Mouse (Mus musculus): Measurements from ENCODE around the gene Golga4. TPM values are rescaled to one million over a fixed set of nuclear protein-coding genes. Genes with fewer than 3 reads are reported as not detected.
A peak's percentile ranks its signal among the peaks of the same experiment; 100 is the strongest.

Gene Golga4
- polyA plus RNA-seq, 1 experiment from 2014 or later = 74.8 TPM

DNA sequence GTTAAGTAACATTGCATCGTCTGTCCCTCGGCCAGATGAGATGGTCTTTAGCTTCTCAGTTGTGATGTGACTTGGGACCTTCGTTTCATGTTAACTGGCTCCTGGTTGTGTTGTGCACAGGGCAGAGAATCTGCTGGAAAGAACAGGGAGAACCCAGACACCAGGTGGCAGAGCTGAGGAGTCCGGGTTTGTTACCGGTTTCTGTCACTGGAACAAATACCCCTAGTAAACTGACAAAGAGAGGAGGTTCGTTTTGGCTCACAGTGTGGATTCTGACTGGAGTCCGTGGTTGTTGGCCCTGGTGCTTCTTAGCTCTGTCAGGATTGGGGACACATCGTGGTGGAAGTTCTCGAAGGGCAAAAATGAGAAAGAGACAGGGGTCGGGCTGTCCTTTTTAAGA, 104.0 kb downstream of the Golga4 start:
- Histone ChIP-seq H3K36me3 (no peaks in the 10 kb centered on the region), H3K27me3 (replicated peaks) (peaks cover 20% of the 10 kb centered on the region), H3K9ac (no peak overlapping the region), H3K4me3 (no peak overlapping the region), H3K9me3 (replicated peaks) (no peaks in the 10 kb centered on the region), H3K4me2 (no peak overlapping the region), H3K27ac (ENCODE audit: poor library complexity, severe bottlenecking) (no peak overlapping the region), H3K4me1 (replicated peaks) (peaks cover 66% of the 10 kb centered on the region)
- WGBS = 59% methylated on average over 10 of the region's 10 CpGs
- ATAC-seq (ENCODE audit: insufficient number of reproducible peaks, low FRiP score) = no peak

- ATAC-seq (ENCODE audit: insufficient number of reproducible peaks, low FRiP score) = no peak
These were observed 105.1 kb downstream of the Golga4 start for GRCm38 (mm10) chr9:118611111-118611541.

DNA sequence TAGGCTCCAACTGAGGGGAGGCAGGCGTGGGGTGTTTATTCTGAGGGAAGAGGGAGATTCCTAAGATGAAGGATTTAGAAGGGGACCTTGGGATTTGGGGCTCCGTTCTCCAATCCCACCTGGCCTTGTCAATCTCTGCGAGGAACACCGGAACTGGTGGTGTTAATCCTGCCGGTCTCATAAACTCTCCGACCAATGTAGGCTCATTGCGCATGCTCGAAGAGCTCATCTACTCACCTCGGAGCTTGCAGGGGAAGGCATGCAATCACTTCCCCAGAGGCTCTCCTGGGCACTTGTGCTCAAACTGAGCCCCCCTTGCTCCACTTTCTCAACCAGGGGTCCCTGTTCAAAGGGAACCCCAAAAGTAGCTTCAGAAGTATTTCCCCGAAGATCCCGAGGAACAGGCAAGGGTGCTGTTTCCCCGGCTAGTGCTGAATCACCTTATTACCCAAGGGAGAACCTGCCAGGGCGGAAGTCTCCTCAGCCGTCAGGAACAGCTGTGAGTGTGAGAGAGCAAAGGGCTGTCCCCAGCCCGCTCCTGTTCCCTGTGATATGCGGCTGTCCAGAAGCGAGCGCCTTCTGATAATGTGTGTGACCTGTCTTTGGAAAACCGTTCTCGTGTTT, 106.0 kb downstream of the Golga4 start:
- Histone ChIP-seq H3K9me3 (replicated peaks) (no peaks in the 10 kb centered on the region), H3K4me3 (peak overlapping the region; percentile 5; the same call in 1 of the 2 replicates), H3K27me3 (replicated peaks) (peaks cover 15% of the 10 kb centered on the region; the same call in 1 of the 2 replicates), H3K9ac (peak overlapping the region; percentile 9; the same call in 1 of the 2 replicates), H3K4me2 (peak overlapping the region; percentile 48), H3K36me3 (no peaks in the 10 kb centered on the region), H3K4me1 (replicated peaks) (peaks cover 53% of the 10 kb centered on the region), H3K27ac (ENCODE audit: poor library complexity, severe bottlenecking) (no peak overlapping the region)
- no peak; the same call in 1 of the 2 replicates for ATAC-seq (ENCODE audit: insufficient number of reproducible peaks, low FRiP score)
- WGBS = 34% methylated on average over 20 of the region's 20 CpGs

More at GRCm38 (mm10) chr9:118611111-118611541, 105.1 kb downstream of the Golga4 start:
- Histone ChIP-seq H3K4me1 (replicated peaks) (peaks cover 55% of the 10 kb centered on the region), H3K9ac (no peak overlapping the region), H3K4me2 (peak overlapping the region; percentile 54), H3K27ac (ENCODE audit: poor library complexity, severe bottlenecking) (no peak overlapping the region), H3K36me3 (no peaks in the 10 kb centered on the region), H3K4me3 (no peak overlapping the region), H3K9me3 (replicated peaks) (no peaks in the 10 kb centered on the region), H3K27me3 (replicated peaks) (peaks cover 15% of the 10 kb centered on the region; the same call in 1 of the 2 replicates)
- 35% methylated on average over 14 of the region's 14 CpGs for WGBS

GRCm38 (mm10) chr9:118617237-118617636, 111.2 kb downstream of the Golga4 start:
- Histone ChIP-seq H3K27me3 (replicated peaks) (0 out of 2 replicates have a peak, but pooled peaks cover 5% of the 10 kb centered on the region), H3K4me3 (no peak overlapping the region), H3K4me2 (no peak overlapping the region), H3K36me3 (no peaks in the 10 kb centered on the region), H3K4me1 (replicated peaks) (peaks cover 13% of the 10 kb centered on the region), H3K9me3 (replicated peaks) (no peaks in the 10 kb centered on the region), H3K27ac (ENCODE audit: poor library complexity, severe bottlenecking) (no peak overlapping the region), H3K9ac (no peak overlapping the region)
- ATAC-seq (ENCODE audit: insufficient number of reproducible peaks, low FRiP score) = no peak
- WGBS = 78% methylated on average over 5 of the region's 5 CpGs

- no peak overlapping the region for H3K27ac ChIP-seq (ENCODE audit: poor library complexity, severe bottlenecking)
- peaks cover 4% of the 10 kb centered on the region; the same call in 1 of the 2 replicates for H3K4me1 ChIP-seq (replicated peaks)
- H3K9ac ChIP-seq = no peak overlapping the region
- no peaks in the 10 kb centered on the region for H3K9me3 ChIP-seq (replicated peaks)
- no peaks in the 10 kb centered on the region for H3K27me3 ChIP-seq (replicated peaks)
- no peak overlapping the region for H3K4me2 ChIP-seq
- 61% methylated on average over 3 of the region's 3 CpGs for WGBS
- ATAC-seq (ENCODE audit: insufficient number of reproducible peaks, low FRiP score) = no peak
- no peak overlapping the region for H3K4me3 ChIP-seq
- no peaks in the 10 kb centered on the region for H3K36me3 ChIP-seq
These were observed 112.7 kb downstream of the Golga4 start for GRCm38 (mm10) chr9:118618732-118619250.

- H3K9ac ChIP-seq = no peak overlapping the region
- no peak overlapping the region for H3K4me3 ChIP-seq
- no peak for ATAC-seq (ENCODE audit: insufficient number of reproducible peaks, low FRiP score)
- H3K27ac ChIP-seq (ENCODE audit: poor library complexity, severe bottlenecking) = no peak overlapping the region
- H3K27me3 ChIP-seq (replicated peaks) = no peaks in the 10 kb centered on the region
- H3K9me3 ChIP-seq (replicated peaks) = no peaks in the 10 kb centered on the region
- WGBS = 59% methylated on average over 4 of the region's 4 CpGs
- H3K36me3 ChIP-seq = no peaks in the 10 kb centered on the region
- no peak overlapping the region for H3K4me2 ChIP-seq
- H3K4me1 ChIP-seq (replicated peaks) = peaks cover 11% of the 10 kb centered on the region; the same call in 1 of the 2 replicates
These were observed 114.7 kb downstream of the Golga4 start for GRCm38 (mm10) chr9:118620807-118621206.

DNA sequence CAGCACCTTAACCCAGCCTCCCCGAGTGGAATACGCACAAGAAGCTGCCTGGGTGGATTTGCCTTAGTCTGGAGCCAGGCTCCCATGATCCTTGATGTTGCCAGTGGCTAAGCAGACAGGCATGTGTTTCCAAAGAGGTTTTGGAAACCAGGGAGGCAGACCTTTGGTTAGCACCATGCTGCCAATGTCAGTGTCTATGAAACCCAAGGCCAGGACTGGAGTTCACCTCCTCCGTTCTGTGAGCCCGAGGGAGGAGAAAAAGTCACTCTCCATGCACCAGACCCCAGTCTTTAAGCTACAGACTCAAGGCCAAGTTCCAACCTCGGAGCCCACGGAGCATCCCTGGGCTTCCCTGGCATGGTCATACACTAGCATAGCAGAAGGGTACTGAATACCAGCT, 115.6 kb downstream of the Golga4 start:
- no peak overlapping the region for H3K27ac ChIP-seq (ENCODE audit: poor library complexity, severe bottlenecking)

DNA sequence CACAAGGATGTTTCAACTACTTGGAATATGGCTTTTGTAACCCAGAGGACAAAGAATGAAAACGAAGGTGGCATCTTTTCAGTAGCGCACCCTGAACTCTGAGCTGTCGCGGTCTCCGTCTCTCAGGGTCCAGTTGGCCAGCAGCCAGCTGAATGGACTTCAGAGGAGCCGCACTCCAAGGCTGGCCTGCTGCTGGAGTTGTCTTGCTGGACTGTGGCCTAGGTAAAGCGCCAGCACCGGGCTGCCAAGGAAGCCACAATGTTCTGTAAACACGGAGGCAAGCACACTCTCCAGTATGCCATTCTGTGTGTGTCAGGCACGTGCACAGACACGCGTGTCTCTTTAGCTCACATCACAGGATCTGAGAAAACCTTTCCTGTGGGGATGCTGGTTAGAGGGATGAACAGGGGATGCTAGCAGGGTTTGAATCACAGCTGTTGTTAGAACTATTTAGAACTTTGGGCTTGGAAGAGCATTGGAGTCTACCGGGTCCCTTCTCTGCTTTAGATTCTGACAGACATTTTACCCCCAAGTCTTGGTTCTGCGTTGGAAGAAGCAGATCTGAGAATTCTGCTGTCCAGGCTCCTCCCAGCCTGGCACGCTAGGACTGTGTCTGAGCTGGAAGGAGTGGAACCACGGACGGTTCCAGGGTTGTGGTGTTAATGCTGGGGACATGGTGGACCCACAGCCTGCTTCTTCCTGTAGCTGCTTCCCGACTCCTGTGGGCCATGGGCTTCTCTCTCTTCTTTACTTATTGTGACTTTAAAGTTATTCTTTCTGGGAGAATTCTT, 116.5 kb downstream of the Golga4 start:
- Histone ChIP-seq H3K4me1 (replicated peaks) (peaks cover 11% of the 10 kb centered on the region; the same call in 1 of the 2 replicates), H3K4me2 (no peak overlapping the region), H3K9me3 (replicated peaks) (no peaks in the 10 kb centered on the region), H3K4me3 (no peak overlapping the region), H3K27ac (ENCODE audit: poor library complexity, severe bottlenecking) (no peak overlapping the region), H3K36me3 (peaks cover 12% of the 10 kb centered on the region; the same call in 1 of the 2 replicates), H3K9ac (no peak overlapping the region), H3K27me3 (replicated peaks) (no peaks in the 10 kb centered on the region)
- 79% methylated on average over 18 of the region's 18 CpGs for WGBS
- no peak for ATAC-seq (ENCODE audit: insufficient number of reproducible peaks, low FRiP score)

More for the DNA sequence above, 115.6 kb downstream of the Golga4 start:
- Histone ChIP-seq H3K4me2 (no peak overlapping the region), H3K9ac (no peak overlapping the region), H3K36me3 (peaks cover 3% of the 10 kb centered on the region; the same call in 1 of the 2 replicates), H3K4me3 (no peak overlapping the region), H3K4me1 (replicated peaks) (peaks cover 11% of the 10 kb centered on the region; the same call in 1 of the 2 replicates), H3K27me3 (replicated peaks) (no peaks in the 10 kb centered on the region), H3K9me3 (replicated peaks) (no peaks in the 10 kb centered on the region)
- WGBS = 88% methylated on average over 6 of the region's 6 CpGs
- ATAC-seq (ENCODE audit: insufficient number of reproducible peaks, low FRiP score) = no peak

- Histone ChIP-seq H3K9ac (no peak overlapping the region), H3K4me1 (replicated peaks) (peaks cover 11% of the 10 kb centered on the region; the same call in 1 of the 2 replicates), H3K9me3 (replicated peaks) (no peaks in the 10 kb centered on the region), H3K27me3 (replicated peaks) (no peaks in the 10 kb centered on the region), H3K27ac (ENCODE audit: poor library complexity, severe bottlenecking) (no peak overlapping the region), H3K36me3 (peaks cover 18% of the 10 kb centered on the region), H3K4me2 (no peak overlapping the region), H3K4me3 (no peak overlapping the region)
- ATAC-seq (ENCODE audit: insufficient number of reproducible peaks, low FRiP score) = no peak
- 64% methylated on average over 9 of the region's 9 CpGs for WGBS
These were observed 117.4 kb downstream of the Golga4 start for GRCm38 (mm10) chr9:118623483-118623882.

DNA sequence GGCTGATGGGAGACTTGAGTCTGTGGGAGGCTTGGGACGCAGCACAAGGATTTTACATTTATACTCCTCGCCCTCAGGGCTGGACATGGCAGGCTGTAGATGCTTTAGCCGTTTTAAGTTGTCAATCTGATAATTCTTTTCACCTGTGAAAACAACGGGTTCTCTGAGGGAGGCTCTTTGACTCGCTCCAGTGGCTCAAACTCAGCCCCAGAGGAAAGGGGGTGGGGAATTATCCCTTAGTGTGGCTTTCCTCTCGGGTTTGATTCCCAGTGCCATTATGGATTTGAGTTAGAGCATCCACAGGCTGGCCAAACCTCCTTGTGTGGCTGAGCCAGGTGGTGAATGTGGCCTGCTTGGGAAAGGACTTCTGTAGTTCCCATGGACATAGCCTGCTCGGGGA, 118.1 kb downstream of the Golga4 start:
- Histone ChIP-seq H3K27ac (ENCODE audit: poor library complexity, severe bottlenecking) (no peak overlapping the region), H3K36me3 (peaks cover 21% of the 10 kb centered on the region), H3K4me2 (no peak overlapping the region), H3K4me3 (no peak overlapping the region), H3K27me3 (replicated peaks) (no peaks in the 10 kb centered on the region), H3K9ac (no peak overlapping the region), H3K9me3 (replicated peaks) (no peaks in the 10 kb centered on the region), H3K4me1 (replicated peaks) (peaks cover 11% of the 10 kb centered on the region; the same call in 1 of the 2 replicates)
- no peak for ATAC-seq (ENCODE audit: insufficient number of reproducible peaks, low FRiP score)
- 49% methylated on average over 7 of the region's 7 CpGs for WGBS

GRCm38 (mm10) chr9:118629763-118630379, 123.8 kb downstream of the Golga4 start:
- no peak overlapping the region for H3K27ac ChIP-seq (ENCODE audit: poor library complexity, severe bottlenecking)
- H3K4me2 ChIP-seq = no peak overlapping the region
- 56% methylated on average over 6 of the region's 6 CpGs for WGBS
- ATAC-seq (ENCODE audit: insufficient number of reproducible peaks, low FRiP score) = no peak
- H3K36me3 ChIP-seq = peaks cover 25% of the 10 kb centered on the region
- no peak overlapping the region for H3K9ac ChIP-seq
- H3K27me3 ChIP-seq (replicated peaks) = no peaks in the 10 kb centered on the region
- H3K4me3 ChIP-seq = no peak overlapping the region
- peaks cover 12% of the 10 kb centered on the region for H3K4me1 ChIP-seq (replicated peaks)
- H3K9me3 ChIP-seq (replicated peaks) = no peaks in the 10 kb centered on the region

All from heart, embryonic 12.5 days (tissue).